Comparison of ENCODE assay signal across 23 mouse cellular contexts in genomic region chr5:30122481-30122880, GRCm38 (mm10). TPM values are rescaled to one million over a fixed set of nuclear protein-coding genes. Genes with fewer than 3 reads are reported as not detected.
DNase-seq lines count a peak whose midpoint lies in the region; ATAC-seq lines count a peak whose summit lies in the region.
"Had no signal": no experiment of that assay in that cellular context is flagged by ENCODE, and none has a peak within 500 bp of the region (broad histone marks: within the 10 kb centered on the region; RNA-seq: fewer than 3 reads in every experiment).

No protein-coding gene starts in this region.

- H3K4me2 ChIP-seq in midbrain, embryonic 11.5 days, result no peak overlapping the region
- no peak overlapping the region for H3K4me2 ChIP-seq in midbrain, embryonic 15.5 days

- 88% methylated on average over 6 of the region's 6 CpGs for WGBS in heart, embryonic 10.5 days
- WGBS in midbrain, embryonic 11.5 days, result 96% methylated on average over 6 of the region's 6 CpGs
- WGBS in midbrain, embryonic 15.5 days, result 94% methylated on average over 6 of the region's 6 CpGs

- no peak for ATAC-seq in midbrain, embryonic 11.5 days (ENCODE audit: low FRiP score)
- ATAC-seq in midbrain, embryonic 15.5 days (replicated peaks), result no peak
- ATAC-seq: activated CD4-positive, CD25-positive, alpha-beta regulatory T cell, adult 4 months; CD4-positive, CD25-positive, alpha-beta regulatory T cell, adult 4 months; Patski had no signal

- H3K9me3 ChIP-seq in heart, embryonic 10.5 days, result no peaks in the 10 kb centered on the region
- no peaks in the 10 kb centered on the region for H3K9me3 ChIP-seq in midbrain, embryonic 11.5 days (ENCODE audit: control insufficient read depth, low read length)
- no peaks in the 10 kb centered on the region for H3K9me3 ChIP-seq in midbrain, embryonic 15.5 days
- H3K9me3 ChIP-seq: G1E had no signal

- no peak overlapping the region for H3K27ac ChIP-seq in heart, embryonic 10.5 days
- H3K27ac ChIP-seq in midbrain, embryonic 11.5 days (ENCODE audit: low read depth, low read length), result no peak overlapping the region
- H3K27ac ChIP-seq in midbrain, embryonic 15.5 days, result no peak overlapping the region

- H3K4me1 ChIP-seq in heart, embryonic 10.5 days, result no peaks in the 10 kb centered on the region
- H3K4me1 ChIP-seq in midbrain, embryonic 11.5 days (ENCODE audit: control insufficient read depth, insufficient read depth, low read length), result no peaks in the 10 kb centered on the region
- H3K4me1 ChIP-seq in midbrain, embryonic 15.5 days, result no peaks in the 10 kb centered on the region

- H3K9ac ChIP-seq in midbrain, embryonic 11.5 days (ENCODE audit: low read length), result no peak overlapping the region
- no peak overlapping the region for H3K9ac ChIP-seq in midbrain, embryonic 15.5 days

- no peak overlapping the region for H3K4me3 ChIP-seq in heart, embryonic 10.5 days
- H3K4me3 ChIP-seq in midbrain, embryonic 11.5 days (ENCODE audit: low read depth, low read length), result no peak overlapping the region
- no peak overlapping the region for H3K4me3 ChIP-seq in midbrain, embryonic 15.5 days

- intact Hi-C loops in heart, postnatal 36 days (cut with DNase I), result no loop called here

- 0 out of 2 replicates have a peak, but pooled peaks cover under 1% of the 10 kb centered on the region for H3K27me3 ChIP-seq in heart, embryonic 10.5 days (ENCODE audit: insufficient read depth, poor library complexity, severe bottlenecking)
- H3K27me3 ChIP-seq in midbrain, embryonic 11.5 days (ENCODE audit: control insufficient read depth, insufficient read depth, low read length), result no peaks in the 10 kb centered on the region
- no peaks in the 10 kb centered on the region for H3K27me3 ChIP-seq in midbrain, embryonic 15.5 days (replicated peaks)
- H3K27me3 ChIP-seq: CH12.LX, Patski had no signal

- peak; percentile 72 for DNase-seq in heart, embryonic 10.5 days (ENCODE audit: low spot score)
- DNase-seq in heart, postnatal 36 days, result no peak
- peak; percentile 79 for DNase-seq in midbrain, embryonic 11.5 days (ENCODE audit: low spot score, missing footprints)
- DNase-seq: adrenal gland, adult 2 months; adrenal gland, adult 8-10 months; adrenal gland, postnatal 10 days; adrenal gland, postnatal 14 days; adrenal gland, postnatal 25 days; adrenal gland, postnatal 36 days; B cell, adult 2 months; cerebellum, adult 11 months; cerebellum, adult 11-12 months; cerebellum, adult 18-20 months had no signal

- peaks cover 99% of the 10 kb centered on the region for H3K36me3 ChIP-seq in heart, embryonic 10.5 days
- peaks cover 6% of the 10 kb centered on the region; the same call in 1 of the 2 replicates for H3K36me3 ChIP-seq in midbrain, embryonic 11.5 days (ENCODE audit: control insufficient read depth, insufficient read depth, low read length)
- peaks cover 76% of the 10 kb centered on the region for H3K36me3 ChIP-seq in midbrain, embryonic 15.5 days (replicated peaks)

RNA-seq across cellular contexts. Expression of gene 3110082J24Rik, which starts 16.6 kb away (rescaled TPM):
- 0.18 TPM in 1 of 2 replicates, not detected in the other for polyA plus RNA-seq in heart, embryonic 10.5 days (2016; fragmentation: Nextera tagmentation; extraction: Ambion mirVana)
- total RNA-seq in heart, postnatal 36 days (2021), result not detected
- 3.7 and 4.5 TPM in 2 replicates for polyA plus RNA-seq in midbrain, embryonic 11.5 days (2014; fragmentation: Nextera tagmentation; extraction: Ambion mirVana)
- 3.1 and 3.9 TPM in 2 replicates for polyA plus RNA-seq in midbrain, embryonic 15.5 days (2015; fragmentation: Nextera tagmentation; extraction: Ambion mirVana)
- total RNA-seq: adrenal gland, adult 18-20 months; adrenal gland, adult 2 months; adrenal gland, adult 8-10 months; adrenal gland, postnatal 10 days; adrenal gland, postnatal 14 days; adrenal gland, postnatal 25 days; adrenal gland, postnatal 36 days; adrenal gland, postnatal 4 days; CH12.LX; ES-E14; G1E; MEL had no signal
- polyA plus RNA-seq: activated CD4-positive, CD25-positive, alpha-beta regulatory T cell, adult 4 months; adrenal gland, adult 2 months; CD4-positive, CD25-positive, alpha-beta regulatory T cell, adult 4 months; G1E; Patski had no signal

RNA-seq across cellular contexts. Expression of gene Garem2, which starts 17.5 kb away (rescaled TPM):
- polyA plus RNA-seq in heart, embryonic 10.5 days (2016; fragmentation: Nextera tagmentation; extraction: Ambion mirVana), result 0.27 and 0.39 TPM in 2 replicates
- total RNA-seq in heart, postnatal 36 days (2021), result under 1 TPM; 0.11 to 0.14 TPM
- 14.3 and 15.3 TPM in 2 replicates for polyA plus RNA-seq in midbrain, embryonic 11.5 days (2014; fragmentation: Nextera tagmentation; extraction: Ambion mirVana)
- polyA plus RNA-seq in midbrain, embryonic 15.5 days (2015; fragmentation: Nextera tagmentation; extraction: Ambion mirVana), result 10.4 and 13.6 TPM in 2 replicates
- total RNA-seq: adrenal gland, adult 18-20 months; adrenal gland, postnatal 36 days had no signal
- polyA plus RNA-seq: activated CD4-positive, CD25-positive, alpha-beta regulatory T cell, adult 4 months; CD4-positive, CD25-positive, alpha-beta regulatory T cell, adult 4 months; G1E had no signal

RNA-seq across cellular contexts. Expression of gene Hadha, which starts 32.5 kb away (rescaled TPM):
- polyA plus RNA-seq in heart, embryonic 10.5 days (2016; fragmentation: Nextera tagmentation; extraction: Ambion mirVana), result 136 and 210 TPM in 2 replicates
- 1,000 to 10,000 TPM; 1,332 to 1,358 TPM for total RNA-seq in heart, postnatal 36 days (2021)
- 75.1 and 87.0 TPM in 2 replicates for polyA plus RNA-seq in midbrain, embryonic 11.5 days (2014; fragmentation: Nextera tagmentation; extraction: Ambion mirVana)
- polyA plus RNA-seq in midbrain, embryonic 15.5 days (2015; fragmentation: Nextera tagmentation; extraction: Ambion mirVana), result 69.3 and 69.9 TPM in 2 replicates

RNA-seq across cellular contexts. Expression of gene Hadhb, which starts 32.6 kb away (rescaled TPM):
- polyA plus RNA-seq in heart, embryonic 10.5 days (2016; fragmentation: Nextera tagmentation; extraction: Ambion mirVana), result 207 and 288 TPM in 2 replicates
- total RNA-seq in heart, postnatal 36 days (2021), result 1,000 to 10,000 TPM; 2,118 to 2,205 TPM
- 107 and 114 TPM in 2 replicates for polyA plus RNA-seq in midbrain, embryonic 11.5 days (2014; fragmentation: Nextera tagmentation; extraction: Ambion mirVana)
- 49.6 and 55.7 TPM in 2 replicates for polyA plus RNA-seq in midbrain, embryonic 15.5 days (2015; fragmentation: Nextera tagmentation; extraction: Ambion mirVana)

RNA-seq across cellular contexts. Expression of gene Tyms, which starts 49.1 kb away (rescaled TPM):
- polyA plus RNA-seq in heart, embryonic 10.5 days (2016; fragmentation: Nextera tagmentation; extraction: Ambion mirVana), result 184 and 286 TPM in 2 replicates
- 1 to 10 TPM; 4.1 to 4.7 TPM for total RNA-seq in heart, postnatal 36 days (2021)
- polyA plus RNA-seq in midbrain, embryonic 11.5 days (2014; fragmentation: Nextera tagmentation; extraction: Ambion mirVana), result 268 and 278 TPM in 2 replicates
- 37.8 and 45.6 TPM in 2 replicates for polyA plus RNA-seq in midbrain, embryonic 15.5 days (2015; fragmentation: Nextera tagmentation; extraction: Ambion mirVana)

Comparison
In these comparisons a context has a peak if more than half of its experiments do, and no peak if none do; other contexts are left out.
1. DNase-seq: peak in heart, embryonic 10.5 days (single experiment) and midbrain, embryonic 11.5 days (single experiment); none in heart, postnatal 36 days (0 of 2).